ENCODE assay signal across 11 mouse cellular contexts in genomic region chr3:68744162-68744561, GRCm38 (mm10). TPM values are rescaled to one million over a fixed set of nuclear protein-coding genes. Genes with fewer than 3 reads are reported as not detected.
DNase-seq lines count a peak whose midpoint lies in the region; ATAC-seq and TF ChIP-seq lines count a peak whose summit lies in the region.
"Had no signal": no experiment of that assay in that cellular context is flagged by ENCODE, and none has a peak within 500 bp of the region (broad histone marks: within the 10 kb centered on the region; RNA-seq: fewer than 3 reads in every experiment).

No protein-coding gene starts in this region.

- H3K27me3 ChIP-seq in forebrain, embryonic 13.5 days, result no peaks in the 10 kb centered on the region
- H3K27me3 ChIP-seq in forebrain, embryonic 11.5 days (ENCODE audit: control insufficient read depth, insufficient read depth, low read length), result no peaks in the 10 kb centered on the region
- H3K27me3 ChIP-seq in liver, postnatal 0 days (ENCODE audit: insufficient read depth, low read length), result no peaks in the 10 kb centered on the region
- no peaks in the 10 kb centered on the region for H3K27me3 ChIP-seq in liver, embryonic 12.5 days (replicated peaks)

- H3K36me3 ChIP-seq in forebrain, embryonic 13.5 days (ENCODE audit: poor library complexity, severe bottlenecking), result no peaks in the 10 kb centered on the region
- no peaks in the 10 kb centered on the region for H3K36me3 ChIP-seq in forebrain, embryonic 11.5 days (ENCODE audit: control insufficient read depth, insufficient read depth, low read length)
- H3K36me3 ChIP-seq in liver, postnatal 0 days (replicated peaks; ENCODE audit: insufficient read depth, low read length), result no peaks in the 10 kb centered on the region
- no peaks in the 10 kb centered on the region for H3K36me3 ChIP-seq in liver, embryonic 12.5 days

- H3K4me3 ChIP-seq in forebrain, embryonic 13.5 days, result no peak overlapping the region
- no peak overlapping the region for H3K4me3 ChIP-seq in forebrain, embryonic 11.5 days (ENCODE audit: low read depth, low read length)
- H3K4me3 ChIP-seq in liver, postnatal 0 days (ENCODE audit: low read depth, low read length), result no peak overlapping the region
- H3K4me3 ChIP-seq in liver, embryonic 12.5 days, result no peak overlapping the region

- TF ChIP-seq EP300 in liver, postnatal 0 days (IDR thresholded peaks at IDR 0.05; ENCODE audit: low read depth), result no peak

- no peak overlapping the region for H3K27ac ChIP-seq in forebrain, embryonic 13.5 days
- no peak overlapping the region for H3K27ac ChIP-seq in forebrain, embryonic 11.5 days (ENCODE audit: low read depth, low read length)
- no peak overlapping the region for H3K27ac ChIP-seq in liver, postnatal 0 days (ENCODE audit: low read depth)
- no peak overlapping the region for H3K27ac ChIP-seq in liver, embryonic 12.5 days
- H3K27ac ChIP-seq: macrophage had no signal

- H3K4me2 ChIP-seq in forebrain, embryonic 13.5 days, result no peak overlapping the region
- no peak overlapping the region for H3K4me2 ChIP-seq in forebrain, embryonic 11.5 days (ENCODE audit: low read depth, low read length, severe bottlenecking)
- H3K4me2 ChIP-seq in liver, postnatal 0 days (ENCODE audit: low read depth, low read length), result no peak overlapping the region
- no peak overlapping the region for H3K4me2 ChIP-seq in liver, embryonic 12.5 days

- 65% methylated on average over 1 of the region's 1 CpGs for WGBS in forebrain, embryonic 13.5 days
- 76% methylated on average over 1 of the region's 1 CpGs for WGBS in forebrain, embryonic 11.5 days
- 62% methylated on average over 1 of the region's 1 CpGs for WGBS in liver, postnatal 0 days (ENCODE audit: insufficient replicate concordance)
- 55% methylated on average over 1 of the region's 1 CpGs for WGBS in liver, embryonic 12.5 days (ENCODE audit: insufficient replicate concordance)

- peak; percentile 57 for ATAC-seq in forebrain, embryonic 13.5 days
- ATAC-seq in forebrain, embryonic 11.5 days (replicated peaks; ENCODE audit: low FRiP score), result no peak
- ATAC-seq in liver, postnatal 0 days, result no peak
- ATAC-seq in liver, embryonic 12.5 days, result no peak

- peak; percentile 54 for TF ChIP-seq CTCF in liver, postnatal 0 days (IDR thresholded peaks at IDR 0.05; ENCODE audit: low read depth)

- no peaks in the 10 kb centered on the region for H3K9me3 ChIP-seq in forebrain, embryonic 13.5 days (replicated peaks)
- no peaks in the 10 kb centered on the region for H3K9me3 ChIP-seq in forebrain, embryonic 11.5 days (ENCODE audit: control insufficient read depth, low read length)
- no peaks in the 10 kb centered on the region for H3K9me3 ChIP-seq in liver, postnatal 0 days (ENCODE audit: low read length)
- no peaks in the 10 kb centered on the region for H3K9me3 ChIP-seq in liver, embryonic 12.5 days (replicated peaks)

- peaks cover 8% of the 10 kb centered on the region; the same call in 1 of the 2 replicates for H3K4me1 ChIP-seq in forebrain, embryonic 13.5 days
- no peaks in the 10 kb centered on the region for H3K4me1 ChIP-seq in forebrain, embryonic 11.5 days (replicated peaks; ENCODE audit: control insufficient read depth, insufficient read depth, low read length)
- no peaks in the 10 kb centered on the region for H3K4me1 ChIP-seq in liver, postnatal 0 days (ENCODE audit: insufficient read depth)
- H3K4me1 ChIP-seq in liver, embryonic 12.5 days, result 0 out of 2 replicates have a peak, but pooled peaks cover 6% of the 10 kb centered on the region

- no peak for DNase-seq in forebrain, embryonic 11.5 days (ENCODE audit: low spot score)
- DNase-seq in liver, postnatal 0 days, result no peak
- DNase-seq in embryo, embryonic 10.5 days (ENCODE audit: low spot score), result peak; percentile 62
- DNase-seq in retina, embryonic 14.5 days (ENCODE audit: low spot score), result peak; percentile 70
- DNase-seq in adrenal gland, adult 8-10 months, result no peak
- DNase-seq in spleen, postnatal 14 days (ENCODE audit: low spot score in 2 of 2), result no peak
- DNase-seq: kidney, adult 8-10 months had no signal

- no peak overlapping the region for H3K9ac ChIP-seq in forebrain, embryonic 13.5 days
- no peak overlapping the region for H3K9ac ChIP-seq in forebrain, embryonic 11.5 days (ENCODE audit: low read length)
- H3K9ac ChIP-seq in liver, postnatal 0 days (replicated peaks), result no peak overlapping the region
- no peak overlapping the region for H3K9ac ChIP-seq in liver, embryonic 12.5 days

RNA-seq across cellular contexts. Expression of gene Il12a, which starts 53.7 kb away (rescaled TPM):
- polyA plus RNA-seq in forebrain, embryonic 13.5 days (2015; fragmentation: Nextera tagmentation; extraction: Ambion mirVana), result 0.13 TPM in 1 of 2 replicates, not detected in the other
- polyA plus RNA-seq in forebrain, embryonic 11.5 days (2014; fragmentation: Nextera tagmentation; extraction: Ambion mirVana), result 0.31 and 0.36 TPM in 2 replicates
- 3.1 and 3.2 TPM in 2 replicates for polyA plus RNA-seq in liver, postnatal 0 days (2015; fragmentation: Nextera tagmentation; extraction: Ambion mirVana)
- polyA plus RNA-seq in liver, embryonic 12.5 days (2016; fragmentation: Nextera tagmentation; extraction: Ambion mirVana), result 4.3 and 4.5 TPM in 2 replicates
- 1 to 10 TPM in 1 of 4 experiments, under 1 TPM in 2, not detected in 1; 0.55 to 1.0 (median 0.67) TPM for total RNA-seq in adrenal gland, adult 8-10 months (2022)
- polyA plus RNA-seq: stomach, embryonic 14.5 days had no signal

Comparison
In these comparisons a context has a peak if more than half of its experiments do, and no peak if none do; other contexts are left out.
1. DNase-seq: peak in embryo, embryonic 10.5 days (single experiment) and retina, embryonic 14.5 days (single experiment); none in forebrain, embryonic 11.5 days (single experiment), liver, postnatal 0 days (single experiment), adrenal gland, adult 8-10 months (single experiment) and spleen, postnatal 14 days (0 of 2).